10 mouse cellular contexts compared by ENCODE assay signal in genomic region chr13:71372701-71373685, GRCm38 (mm10).
DNase-seq lines count a peak whose midpoint lies in the region; ATAC-seq and TF ChIP-seq lines count a peak whose summit lies in the region.
"Had no signal": no experiment of that assay in that cellular context is flagged by ENCODE, and none has a peak within 500 bp of the region (broad histone marks: within the 10 kb centered on the region; RNA-seq: fewer than 3 reads in every experiment).

No protein-coding gene starts in this region.

- no peak for TF ChIP-seq CTCF in kidney, adult 2 months (conservative IDR thresholded peaks at IDR 0.05; ENCODE audit: insufficient read depth, insufficient read length, low read depth, low read length)
- no peak for TF ChIP-seq CTCF in heart, postnatal 0 days (IDR thresholded peaks at IDR 0.05; ENCODE audit: low read depth)

- H3K9me3 ChIP-seq in embryonic facial prominence, embryonic 14.5 days (ENCODE audit: control insufficient read depth, low read length): no peaks in the 10 kb centered on the region
- no peaks in the 10 kb centered on the region for H3K9me3 ChIP-seq in heart, postnatal 0 days (replicated peaks; ENCODE audit: control insufficient read depth, low read length)
- H3K9me3 ChIP-seq: forebrain, embryonic 15.5 days; neural tube, embryonic 12.5 days had no signal

- H3K36me3 ChIP-seq in kidney, adult 2 months (ENCODE audit: control insufficient read depth, insufficient read depth, low read length): no peaks in the 10 kb centered on the region
- H3K36me3 ChIP-seq in embryonic facial prominence, embryonic 14.5 days (ENCODE audit: control insufficient read depth, insufficient read depth, low read length): no peaks in the 10 kb centered on the region
- no peaks in the 10 kb centered on the region for H3K36me3 ChIP-seq in heart, postnatal 0 days (replicated peaks; ENCODE audit: control insufficient read depth, insufficient read depth, low read length)
- H3K36me3 ChIP-seq: forebrain, embryonic 15.5 days; neural tube, embryonic 12.5 days had no signal

- no peak overlapping the region for H3K9ac ChIP-seq in embryonic facial prominence, embryonic 14.5 days (ENCODE audit: low read depth, low read length)
- no peak overlapping the region for H3K9ac ChIP-seq in heart, postnatal 0 days (replicated peaks; ENCODE audit: low read depth, low read length)
- H3K9ac ChIP-seq: forebrain, embryonic 15.5 days; neural tube, embryonic 12.5 days had no signal

- no peak overlapping the region for H3K4me3 ChIP-seq in kidney, adult 2 months (ENCODE audit: insufficient read depth, low read depth, low read length)
- no peak overlapping the region for H3K4me3 ChIP-seq in embryonic facial prominence, embryonic 14.5 days (ENCODE audit: low read depth, low read length)
- no peak overlapping the region for H3K4me3 ChIP-seq in heart, postnatal 0 days (ENCODE audit: low read depth, low read length)
- H3K4me3 ChIP-seq: forebrain, embryonic 15.5 days; neural tube, embryonic 12.5 days had no signal

- no peaks in the 10 kb centered on the region for H3K27me3 ChIP-seq in kidney, adult 2 months (replicated peaks; ENCODE audit: control insufficient read depth, insufficient read depth, low read length)
- H3K27me3 ChIP-seq in embryonic facial prominence, embryonic 14.5 days (replicated peaks; ENCODE audit: control insufficient read depth, insufficient read depth, low read length): no peaks in the 10 kb centered on the region
- H3K27me3 ChIP-seq in heart, postnatal 0 days (ENCODE audit: control insufficient read depth, insufficient read depth, low read length): no peaks in the 10 kb centered on the region
- H3K27me3 ChIP-seq: neural tube, embryonic 12.5 days had no signal

- no peak overlapping the region for H3K27ac ChIP-seq in kidney, adult 2 months (ENCODE audit: insufficient read depth, low read depth, low read length)
- H3K27ac ChIP-seq in embryonic facial prominence, embryonic 14.5 days (replicated peaks; ENCODE audit: low read depth, low read length): 0 out of 2 replicates have a peak overlapping the region, but pooled peaks have one; percentile 10
- no peak overlapping the region for H3K27ac ChIP-seq in heart, postnatal 0 days (ENCODE audit: low read depth)
- H3K27ac ChIP-seq: forebrain, embryonic 15.5 days; neural tube, embryonic 12.5 days had no signal

- no peak overlapping the region for H3K4me2 ChIP-seq in embryonic facial prominence, embryonic 14.5 days (ENCODE audit: low read depth, low read length)
- no peak overlapping the region for H3K4me2 ChIP-seq in heart, postnatal 0 days (ENCODE audit: low read depth, low read length)
- H3K4me2 ChIP-seq: forebrain, embryonic 15.5 days; neural tube, embryonic 12.5 days had no signal

- no peak for TF ChIP-seq EP300 in heart, postnatal 0 days (IDR thresholded peaks at IDR 0.05; ENCODE audit: low read depth)

- ATAC-seq in embryonic facial prominence, embryonic 14.5 days (ENCODE audit: low read depth): peak; percentile 77
- no peak; the same call in 1 of the 2 replicates for ATAC-seq in heart, postnatal 0 days (ENCODE audit: insufficient read depth, low read depth)
- ATAC-seq: forebrain, embryonic 15.5 days had no signal

- TF ChIP-seq POLR2A in kidney, adult 2 months (IDR thresholded peaks at IDR 0.05; ENCODE audit: low read depth, low read length): no peak

- H3K4me1 ChIP-seq in kidney, adult 2 months (ENCODE audit: control insufficient read depth, insufficient read depth, low read length): no peaks in the 10 kb centered on the region
- peaks cover 9% of the 10 kb centered on the region for H3K4me1 ChIP-seq in embryonic facial prominence, embryonic 14.5 days (ENCODE audit: control insufficient read depth, insufficient read depth, low read length)
- peaks cover 16% of the 10 kb centered on the region for H3K4me1 ChIP-seq in heart, postnatal 0 days (ENCODE audit: control insufficient read depth, insufficient read depth)
- H3K4me1 ChIP-seq: neural tube, embryonic 12.5 days had no signal

- 52% methylated on average over 10 of the region's 10 CpGs for WGBS in kidney, adult 2 months
- WGBS in embryonic facial prominence, embryonic 14.5 days: 42% methylated on average over 10 of the region's 10 CpGs
- 48% methylated on average over 10 of the region's 10 CpGs for WGBS in heart, postnatal 0 days

- peak; percentile 2 for DNase-seq in kidney, adult 2 months
- no peak for DNase-seq in kidney, adult 8-10 months
- DNase-seq in 3T3-L1 (ENCODE audit: low read depth, low spot score): peak; percentile 47
- DNase-seq in embryonic facial prominence, embryonic 14.5 days (ENCODE audit: low spot score): peak; percentile 79
- peak; percentile 37 for DNase-seq in heart, postnatal 0 days (ENCODE audit: low spot score)
- no peak for DNase-seq in c-Kit-positive CD71-positive TER-119-positive erythroid progenitor cells, embryonic 14.5 days (ENCODE audit: low spot score)
- DNase-seq in ovary, postnatal 14 days (ENCODE audit: low spot score): no peak
- DNase-seq: cerebellum, postnatal 14 days had no signal

Comparison
In these comparisons a context has a peak if more than half of its experiments do, and no peak if none do; other contexts are left out.
1. DNase-seq: peak in kidney, adult 2 months (single experiment), 3T3-L1 (single experiment), embryonic facial prominence, embryonic 14.5 days (single experiment) and heart, postnatal 0 days (single experiment); none in kidney, adult 8-10 months (0 of 2), c-Kit-positive CD71-positive TER-119-positive erythroid progenitor cells, embryonic 14.5 days (single experiment) and ovary, postnatal 14 days (single experiment).